ENCODE assay signal across 8 mouse cellular contexts in genomic region chr9:25212309-25213163, GRCm38 (mm10). TPM values are rescaled to one million over a fixed set of nuclear protein-coding genes. Genes with fewer than 3 reads are reported as not detected.
DNase-seq lines count a peak whose midpoint lies in the region; ATAC-seq and TF ChIP-seq lines count a peak whose summit lies in the region.

No protein-coding gene starts in this region.

- WGBS in intestine, embryonic 14.5 days: 41% methylated on average over 9 of the region's 9 CpGs
- WGBS in intestine, postnatal 0 days: 60% methylated on average over 9 of the region's 9 CpGs
- WGBS in embryonic facial prominence, embryonic 15.5 days: 46% methylated on average over 9 of the region's 9 CpGs
- 50% methylated on average over 9 of the region's 9 CpGs for whole genome bisulfite sequencing in hindbrain, embryonic 13.5 days
- 45% methylated on average over 9 of the region's 9 CpGs for WGBS in midbrain, embryonic 15.5 days

- peak overlapping the region; percentile 86 for H3K27ac ChIP-seq in intestine, embryonic 14.5 days (ENCODE audit: low read depth)
- no peak overlapping the region for H3K27ac ChIP-seq in intestine, postnatal 0 days (ENCODE audit: low read depth, low read length)
- H3K27ac ChIP-seq in embryonic facial prominence, embryonic 15.5 days (replicated peaks): peak overlapping the region; percentile 48; the same call in 1 of the 2 replicates
- H3K27ac ChIP-seq in hindbrain, embryonic 13.5 days: peak overlapping the region; percentile 49
- peak overlapping the region; percentile 58; the same call in 1 of the 2 replicates for H3K27ac ChIP-seq in midbrain, embryonic 15.5 days

- ATAC-seq in intestine, embryonic 14.5 days (replicated peaks; ENCODE audit: low FRiP score, low TSS enrichment, low read depth): peak; percentile 64
- ATAC-seq in intestine, postnatal 0 days: no peak
- 0 out of 2 replicates have a peak, but pooled peaks have one; percentile 60 for ATAC-seq in embryonic facial prominence, embryonic 15.5 days (ENCODE audit: insufficient number of reproducible peaks, low FRiP score, low TSS enrichment, low read depth)
- peak; percentile 80 for ATAC-seq in hindbrain, embryonic 13.5 days (ENCODE audit: low FRiP score)
- ATAC-seq in midbrain, embryonic 15.5 days (replicated peaks): peak; percentile 71

- peaks cover 21% of the 10 kb centered on the region for H3K4me1 ChIP-seq in intestine, embryonic 14.5 days (replicated peaks; ENCODE audit: control insufficient read depth, insufficient read depth, low read length)
- 0 out of 2 replicates have a peak, but pooled peaks cover 4% of the 10 kb centered on the region for H3K4me1 ChIP-seq in intestine, postnatal 0 days (replicated peaks; ENCODE audit: control insufficient read depth, insufficient read depth, low read length)
- peaks cover 8% of the 10 kb centered on the region; the same call in 1 of the 2 replicates for H3K4me1 ChIP-seq in embryonic facial prominence, embryonic 15.5 days
- peaks cover 10% of the 10 kb centered on the region for H3K4me1 ChIP-seq in hindbrain, embryonic 13.5 days (replicated peaks)
- peaks cover 5% of the 10 kb centered on the region; the same call in 1 of the 2 replicates for H3K4me1 ChIP-seq in midbrain, embryonic 15.5 days

- H3K4me2 ChIP-seq in intestine, embryonic 14.5 days (ENCODE audit: low read length): no peak overlapping the region; the same call in 1 of the 2 replicates
- no peak overlapping the region for H3K4me2 ChIP-seq in intestine, postnatal 0 days (replicated peaks; ENCODE audit: low read depth)
- no peak overlapping the region for H3K4me2 ChIP-seq in embryonic facial prominence, embryonic 15.5 days (replicated peaks)
- no peak overlapping the region for H3K4me2 ChIP-seq in hindbrain, embryonic 13.5 days
- H3K4me2 ChIP-seq in midbrain, embryonic 15.5 days: no peak overlapping the region

- no peaks in the 10 kb centered on the region for H3K27me3 ChIP-seq in intestine, embryonic 14.5 days (replicated peaks; ENCODE audit: control insufficient read depth, insufficient read depth, low read length)
- no peaks in the 10 kb centered on the region for H3K27me3 ChIP-seq in intestine, postnatal 0 days (replicated peaks; ENCODE audit: control insufficient read depth, insufficient read depth, low read length)
- H3K27me3 ChIP-seq in embryonic facial prominence, embryonic 15.5 days: no peaks in the 10 kb centered on the region
- no peaks in the 10 kb centered on the region for H3K27me3 ChIP-seq in hindbrain, embryonic 13.5 days
- H3K27me3 ChIP-seq in midbrain, embryonic 15.5 days (replicated peaks): no peaks in the 10 kb centered on the region

- DNase-seq in intestine, embryonic 14.5 days (ENCODE audit: low spot score): peak; percentile 59
- DNase-seq in B cell, adult 2 months: no peak
- DNase-seq in thymus, postnatal 4 days: no peak
- no peak for DNase-seq in adrenal gland, adult 18-20 months (ENCODE audit: low spot score in 2 of 2)

- H3K9me3 ChIP-seq in intestine, embryonic 14.5 days (ENCODE audit: control insufficient read depth, low read length): 0 out of 2 replicates have a peak, but pooled peaks cover 2% of the 10 kb centered on the region
- no peaks in the 10 kb centered on the region for H3K9me3 ChIP-seq in intestine, postnatal 0 days (ENCODE audit: control insufficient read depth)
- H3K9me3 ChIP-seq in embryonic facial prominence, embryonic 15.5 days (replicated peaks): no peaks in the 10 kb centered on the region
- 0 out of 2 replicates have a peak, but pooled peaks cover 2% of the 10 kb centered on the region for H3K9me3 ChIP-seq in hindbrain, embryonic 13.5 days
- H3K9me3 ChIP-seq in midbrain, embryonic 15.5 days: no peaks in the 10 kb centered on the region

- H3K36me3 ChIP-seq in intestine, embryonic 14.5 days (ENCODE audit: control insufficient read depth, insufficient read depth, low read length): no peaks in the 10 kb centered on the region
- no peaks in the 10 kb centered on the region for H3K36me3 ChIP-seq in intestine, postnatal 0 days (ENCODE audit: control insufficient read depth, insufficient read depth)
- no peaks in the 10 kb centered on the region for H3K36me3 ChIP-seq in embryonic facial prominence, embryonic 15.5 days
- no peaks in the 10 kb centered on the region for H3K36me3 ChIP-seq in hindbrain, embryonic 13.5 days
- H3K36me3 ChIP-seq in midbrain, embryonic 15.5 days (replicated peaks): no peaks in the 10 kb centered on the region

- H3K4me3 ChIP-seq in intestine, embryonic 14.5 days (ENCODE audit: low read depth, low read length): no peak overlapping the region
- H3K4me3 ChIP-seq in intestine, postnatal 0 days (ENCODE audit: low read depth, low read length): no peak overlapping the region
- no peak overlapping the region for H3K4me3 ChIP-seq in embryonic facial prominence, embryonic 15.5 days (replicated peaks)
- no peak overlapping the region for H3K4me3 ChIP-seq in hindbrain, embryonic 13.5 days
- H3K4me3 ChIP-seq in midbrain, embryonic 15.5 days: no peak overlapping the region

- no peak for TF ChIP-seq CTCF in intestine, postnatal 0 days (IDR thresholded peaks at IDR 0.05; ENCODE audit: low read depth)

- H3K9ac ChIP-seq in intestine, embryonic 14.5 days (ENCODE audit: low read length): no peak overlapping the region
- no peak overlapping the region for H3K9ac ChIP-seq in intestine, postnatal 0 days (ENCODE audit: low read depth, low read length)
- H3K9ac ChIP-seq in embryonic facial prominence, embryonic 15.5 days: no peak overlapping the region
- 0 out of 2 replicates have a peak overlapping the region, but pooled peaks have one; percentile 3 for H3K9ac ChIP-seq in hindbrain, embryonic 13.5 days
- no peak overlapping the region for H3K9ac ChIP-seq in midbrain, embryonic 15.5 days

RNA-seq across cellular contexts. Expression of gene Sept7, which starts 39.7 kb away (rescaled TPM):
- 233 and 267 TPM in 2 replicates for polyA plus RNA-seq in intestine, embryonic 14.5 days (2014; fragmentation: Nextera tagmentation; extraction: Ambion mirVana)
- polyA plus RNA-seq in intestine, postnatal 0 days (2015; fragmentation: Nextera tagmentation; extraction: Ambion mirVana): 147 and 151 TPM in 2 replicates
- 272 and 276 TPM in 2 replicates for polyA plus RNA-seq in embryonic facial prominence, embryonic 15.5 days (2015; fragmentation: Nextera tagmentation; extraction: Ambion mirVana)
- polyA plus RNA-seq in hindbrain, embryonic 13.5 days (2015; fragmentation: Nextera tagmentation; extraction: Ambion mirVana): 264 and 267 TPM in 2 replicates
- 225 and 229 TPM in 2 replicates for polyA plus RNA-seq in midbrain, embryonic 15.5 days (2015; fragmentation: Nextera tagmentation; extraction: Ambion mirVana)
- total RNA-seq in adrenal gland, adult 18-20 months (2021): 100 to 1,000 TPM; 112 to 113 TPM
